Mouse (Mus musculus) kidney, adult 2 months (tissue): ENCODE results near the gene Tent4b. TPM values are rescaled to one million over a fixed set of nuclear protein-coding genes. Genes with fewer than 3 reads are reported as not detected.

Experiments
- DNase-seq: peaks from one replicate; pipeline ENCODE4 v3.0.0; 2021
- H3K27ac ChIP-seq: fragments of 200-500 bp; 2 replicates; pipeline ENCODE4 v1.5.1; 2012; ENCODE audit warnings: low read depth, low read length, control low read depth, inconsistent platforms; ENCODE audit not compliant: insufficient read depth
- H3K27me3 ChIP-seq: fragments of 200-500 bp; replicated peaks from 2 replicates; pipeline ENCODE4 v1.6.1; 2012; ENCODE audit warnings: mild to moderate bottlenecking, moderate library complexity, low read length, inconsistent platforms; ENCODE audit not compliant: control insufficient read depth, insufficient read depth
- H3K36me3 ChIP-seq: fragments of 200-500 bp; 2 replicates; pipeline ENCODE4 v1.6.1; 2012; ENCODE audit warnings: mild to moderate bottlenecking, moderate library complexity, low read length, inconsistent platforms; ENCODE audit not compliant: control insufficient read depth, insufficient read depth
- H3K4me1 ChIP-seq: fragments of 200-500 bp; 2 replicates; pipeline ENCODE4 v1.6.1; 2011; ENCODE audit warnings: low read length; ENCODE audit not compliant: control insufficient read depth, insufficient read depth
- H3K4me3 ChIP-seq: fragments of 200-500 bp; 2 replicates; pipeline ENCODE4 v1.5.1; 2011; ENCODE audit warnings: mild to moderate bottlenecking, low read depth, low read length, control low read depth; ENCODE audit not compliant: insufficient read depth
- CTCF ChIP-seq: fragments of 200-500 bp; conservative IDR thresholded peaks from 2 replicates; pipeline ENCODE4 v1.5.1; 2011; ENCODE audit warnings: low read depth, mild to moderate bottlenecking, control low read depth, low read length, moderate library complexity, mixed read lengths; ENCODE audit not compliant: insufficient read depth, insufficient read length
- POLR2A ChIP-seq: fragments of 200-500 bp; IDR thresholded peaks from one replicate; pipeline ENCODE4 v1.6.1; 2011; ENCODE audit warnings: low read depth, low read length, control low read depth
- whole genome bisulfite sequencing: fragments of 180-500 bp; shearing (Covaris S2); methylation state at CpG from one replicate; pipeline ENCODE4 v1.1.7; 2018; 5-methylcytosine and 5-hydroxymethylcytosine counted together
- polyA plus RNA-seq: library from polyadenylated mRNA; depleted of rRNA; stranded (reverse); fragments of >200 nt; gene quantifications from 2 replicates; pipeline ENCODE4 v1.2.3, GENCODE M21; 2012

Tent4b gene
- polyA plus RNA-seq, 1 experiment, result 28.8 TPM

DNA sequence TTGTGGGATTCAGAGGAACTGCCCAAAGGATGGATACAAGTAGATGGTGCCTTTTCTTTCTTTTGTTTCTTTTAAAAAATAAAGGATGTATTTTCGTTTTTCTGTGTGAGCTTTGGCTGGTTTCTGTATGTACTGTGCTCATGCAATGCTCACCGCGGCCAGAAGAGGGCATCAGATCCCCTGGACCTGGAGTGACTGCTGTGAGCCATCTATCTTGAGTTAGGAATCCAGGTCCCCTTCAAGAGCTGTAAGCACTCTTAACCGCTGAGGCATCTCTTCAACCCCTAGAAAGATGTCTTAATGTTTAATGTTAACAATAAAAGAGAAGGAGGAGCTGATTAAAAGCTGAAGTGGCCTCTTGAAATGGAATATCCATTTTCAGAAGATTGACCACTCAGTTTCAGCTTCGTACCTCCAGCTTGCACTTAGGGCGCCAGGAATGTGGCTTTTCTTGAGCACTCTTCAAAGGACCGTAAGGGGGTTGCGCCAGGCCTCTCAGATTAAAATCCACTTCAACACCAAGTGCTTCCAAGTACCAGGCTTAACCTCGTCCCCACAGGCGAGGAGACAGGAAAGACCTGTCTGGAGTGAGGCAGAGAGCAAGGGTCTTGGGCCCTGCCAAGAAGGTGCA, 67.3 kb downstream of the Tent4b start:
- peak; percentile 77 for DNase-seq
- TF ChIP-seq POLR2A, result no peak
- TF ChIP-seq CTCF, result peak; percentile 89
- Histone ChIP-seq H3K27ac (no peak overlapping the region), H3K4me3 (no peak overlapping the region), H3K4me1 (no peaks in the 10 kb centered on the region), H3K36me3 (no peaks in the 10 kb centered on the region), H3K27me3 (no peaks in the 10 kb centered on the region)
- WGBS, result 52% methylated on average over 10 of the region's 10 CpGs

DNA sequence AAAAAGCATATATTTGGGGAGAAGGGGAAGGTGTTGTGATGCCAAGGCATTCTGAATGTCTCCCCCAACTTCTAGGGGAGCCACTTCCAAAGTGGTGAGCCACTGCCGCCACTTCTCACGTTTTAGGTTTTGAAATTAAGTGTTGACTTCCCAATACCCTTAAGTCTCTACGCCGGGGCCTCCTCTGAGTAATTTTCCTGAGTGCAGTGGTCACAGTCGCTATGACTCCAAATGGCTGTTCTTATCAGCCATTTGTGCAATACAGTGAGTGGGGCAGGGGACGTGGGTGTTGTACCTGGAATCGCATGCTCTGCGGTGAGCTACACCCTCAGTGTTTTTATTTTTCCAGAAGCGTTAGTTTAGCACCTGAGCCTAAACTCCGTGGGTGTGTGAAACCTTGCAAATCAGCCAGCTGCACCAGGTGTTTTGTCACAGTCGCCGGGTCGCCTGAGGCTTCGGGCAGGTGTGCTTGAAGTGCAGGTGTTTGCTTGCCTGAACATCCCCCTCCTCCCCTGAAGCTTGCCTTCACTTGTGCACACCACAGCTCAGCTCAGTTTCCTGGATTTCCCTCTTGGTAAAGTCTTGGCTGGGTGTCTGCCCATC, 67.9 kb downstream of the Tent4b start:
- Histone ChIP-seq H3K4me3 (no peak overlapping the region), H3K4me1 (no peaks in the 10 kb centered on the region), H3K27me3 (no peaks in the 10 kb centered on the region), H3K36me3 (no peaks in the 10 kb centered on the region), H3K27ac (no peak overlapping the region)
- 76% methylated on average over 14 of the region's 14 CpGs for WGBS
- TF ChIP-seq CTCF (no peak), POLR2A (no peak)
- DNase-seq, result no peak

DNA sequence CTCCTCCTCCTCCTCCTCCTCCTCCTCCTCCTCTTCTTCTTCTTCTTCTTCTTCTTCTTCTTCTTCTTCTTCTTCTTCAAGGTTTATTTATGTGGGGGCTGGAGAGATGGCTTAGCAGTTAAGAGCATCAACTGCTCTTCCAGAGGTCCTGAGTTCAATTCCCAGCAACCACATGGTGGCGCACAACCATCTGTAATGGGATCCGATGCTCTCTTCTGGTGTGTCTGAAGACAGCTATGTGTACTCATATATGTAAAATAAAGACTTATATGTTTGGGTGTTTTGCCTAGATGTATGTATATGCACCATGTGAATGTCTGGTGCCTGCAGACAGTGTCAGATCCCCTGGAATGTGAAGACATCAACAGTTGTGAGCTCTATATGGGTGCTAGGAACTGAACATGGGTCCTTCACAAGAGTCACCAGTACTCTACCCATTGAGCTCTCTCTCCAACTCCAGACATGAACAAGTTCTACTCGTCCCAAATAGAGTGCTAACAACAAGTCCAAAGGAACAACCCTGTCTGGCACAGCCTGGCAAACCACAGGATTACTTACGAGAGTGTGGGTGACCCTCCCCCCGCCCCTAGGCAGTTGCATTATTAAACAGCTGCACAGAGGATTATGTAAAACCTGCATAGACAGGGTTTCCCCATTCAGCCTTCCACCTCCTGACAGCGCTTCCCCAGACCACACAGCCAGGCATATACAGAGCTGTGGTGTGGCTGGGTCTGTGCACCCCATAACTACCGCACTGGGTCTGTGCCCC, 70.3 kb downstream of the Tent4b start:
- TF ChIP-seq CTCF, result 0 out of 2 replicates have a peak, but pooled peaks have one; percentile 16
- TF ChIP-seq POLR2A, result no peak
- Histone ChIP-seq H3K36me3 (no peaks in the 10 kb centered on the region), H3K4me3 (no peak overlapping the region), H3K27me3 (no peaks in the 10 kb centered on the region), H3K4me1 (no peaks in the 10 kb centered on the region), H3K27ac (no peak overlapping the region)
- WGBS, result 65% methylated on average over 7 of the region's 7 CpGs
- DNase-seq, result no peak

DNA sequence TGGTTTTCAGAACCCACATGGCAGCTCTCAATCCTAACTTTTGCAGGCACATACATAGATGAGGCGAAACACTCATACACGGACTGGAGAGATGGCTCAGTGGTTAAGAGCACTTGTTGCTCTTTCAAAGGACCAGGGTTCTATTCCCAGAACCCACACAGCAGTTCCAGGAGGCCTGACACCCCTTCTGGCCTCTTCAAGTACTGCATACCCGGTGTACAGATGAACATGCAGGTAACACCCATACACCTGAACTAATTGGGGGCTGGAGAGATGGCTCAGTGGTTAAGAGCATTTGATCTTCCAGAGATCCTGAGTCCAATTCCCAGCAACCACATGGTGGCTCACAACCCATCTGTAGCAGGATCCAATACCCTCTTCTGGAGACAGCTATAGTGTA, 71.1 kb downstream of the Tent4b start:
- no peak for TF ChIP-seq POLR2A
- no peak for TF ChIP-seq CTCF
- Histone ChIP-seq H3K4me3 (no peak overlapping the region), H3K4me1 (no peaks in the 10 kb centered on the region), H3K27me3 (no peaks in the 10 kb centered on the region), H3K27ac (no peak overlapping the region), H3K36me3 (no peaks in the 10 kb centered on the region)
- 74% methylated on average over 3 of the region's 3 CpGs for WGBS
- no peak for DNase-seq

DNA sequence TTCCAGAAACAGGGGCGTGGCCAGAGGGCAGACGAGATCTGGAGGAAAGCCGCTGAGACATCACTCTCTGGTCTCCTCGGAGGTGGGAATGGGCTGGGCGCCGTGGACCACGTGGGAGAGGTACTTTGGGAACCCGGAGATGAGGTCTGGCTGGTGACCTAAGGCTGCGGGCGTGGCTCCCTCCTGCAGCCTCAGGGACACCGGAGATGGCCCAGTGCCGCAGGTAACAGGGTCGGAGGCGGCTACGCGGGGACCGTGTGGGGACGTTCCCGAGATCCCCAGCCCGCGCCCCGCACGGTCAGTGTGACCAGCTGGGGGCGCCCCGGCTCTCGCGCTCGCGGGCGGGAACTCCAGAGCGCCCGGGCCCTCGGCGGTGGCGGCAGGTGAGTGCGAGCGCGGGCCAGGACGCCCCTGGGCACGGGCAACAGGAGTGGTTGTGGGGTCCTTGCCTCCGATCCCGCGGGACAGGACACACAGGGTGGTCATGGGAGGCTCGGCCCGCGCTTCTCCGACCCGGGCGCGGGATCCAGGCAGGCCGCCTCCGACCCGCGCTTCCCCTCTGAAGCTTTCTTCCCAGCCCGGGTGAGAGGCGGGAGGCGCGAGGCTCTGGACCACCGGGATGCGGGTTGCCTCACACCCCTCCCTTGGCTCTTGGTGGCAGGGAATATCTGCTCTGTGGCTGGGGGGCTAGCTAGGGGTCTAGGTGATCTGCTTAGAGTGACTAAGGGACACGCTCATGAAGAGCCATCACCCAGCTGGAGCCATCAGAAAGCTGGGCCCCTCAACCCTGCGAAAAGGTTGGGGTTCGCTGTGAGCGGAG, 73.4 kb downstream of the Tent4b start, which contains the start of gene Adcy7:
Gene Adcy7 (plus strand): TSS at position 173 of the 820 bp plus-strand sequence.
- Histone ChIP-seq H3K27ac (no peak within 1 kb of the TSS), H3K4me1 (no peaks in the 10 kb centered on the region), H3K27me3 (no peaks in the 10 kb centered on the region), H3K36me3 (no peaks in the 10 kb centered on the region), H3K4me3 (peak within 1 kb of the TSS; percentile 6; the same call in 1 of the 2 replicates)
- peak; percentile 13 for DNase-seq
- 7% methylated on average over 64 of the region's 64 CpGs for WGBS
- no peak for TF ChIP-seq POLR2A
- 0 out of 2 replicates have a peak, but pooled peaks have one; percentile 19 for TF ChIP-seq CTCF

DNA sequence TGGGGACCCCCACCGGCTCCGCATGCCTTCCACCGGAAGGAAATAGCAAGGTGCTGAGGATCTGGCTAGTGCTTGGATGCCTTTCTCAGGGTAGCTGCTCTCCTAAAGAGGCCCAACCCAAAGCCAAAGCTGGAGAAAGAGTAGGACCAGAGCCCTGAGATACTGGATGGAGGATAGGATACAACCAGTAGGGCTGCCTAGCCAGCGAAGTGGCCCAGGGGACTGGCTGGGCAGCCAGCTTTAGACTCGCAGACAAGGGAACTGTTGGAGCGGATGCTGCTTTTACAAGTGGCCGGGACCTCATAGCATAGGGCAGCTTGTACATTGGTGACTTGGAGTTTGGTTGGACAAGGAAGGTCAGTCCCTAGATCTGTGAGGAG, 74.0 kb downstream of the Tent4b start:
- Histone ChIP-seq H3K4me3 (no peak overlapping the region), H3K27ac (no peak overlapping the region), H3K36me3 (no peaks in the 10 kb centered on the region), H3K4me1 (no peaks in the 10 kb centered on the region), H3K27me3 (no peaks in the 10 kb centered on the region)
- no peak for TF ChIP-seq CTCF
- no peak for TF ChIP-seq POLR2A
- no peak for DNase-seq
- 82% methylated on average over 7 of the region's 7 CpGs for WGBS

DNA sequence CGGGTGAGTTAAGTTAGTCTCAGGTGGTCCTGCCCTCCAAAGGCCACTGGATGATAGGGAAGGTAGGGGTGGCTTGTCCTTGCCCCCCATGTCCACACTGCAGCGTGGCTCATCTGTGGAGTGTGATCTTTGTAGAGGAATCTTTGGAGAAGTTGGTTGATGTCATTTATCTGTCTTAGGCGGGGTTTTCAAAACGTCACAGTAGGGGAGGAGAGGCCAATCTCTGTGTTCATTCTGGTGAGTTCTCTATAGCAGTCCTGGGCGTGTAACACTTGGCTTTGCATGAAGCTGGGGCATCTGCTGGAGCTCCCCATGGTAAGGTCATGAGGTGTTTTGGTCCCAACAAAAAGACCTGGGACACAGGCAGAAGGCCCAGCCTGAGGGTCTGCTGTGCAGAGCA, 75.1 kb downstream of the Tent4b start:
- 94% methylated on average over 5 of the region's 5 CpGs for WGBS
- Histone ChIP-seq H3K27ac (no peak overlapping the region), H3K4me3 (no peak overlapping the region), H3K27me3 (no peaks in the 10 kb centered on the region), H3K4me1 (no peaks in the 10 kb centered on the region), H3K36me3 (no peaks in the 10 kb centered on the region)
- DNase-seq, result no peak
- TF ChIP-seq POLR2A, result no peak
- no peak for TF ChIP-seq CTCF
